Mouse (Mus musculus) stomach, embryonic 16.5 days (tissue): ENCODE results near the gene Smg7. TPM values are rescaled to one million over a fixed set of nuclear protein-coding genes. Genes with fewer than 3 reads are reported as not detected.

Experiments used
- ATAC-seq: fragments of 200-750 bp; cut with Nextera tagmentation; 2 replicates; pipeline ENCODE4 v1.8.0; 2017; ENCODE audit warnings: moderate number of reproducible peaks, moderate TSS enrichment; ENCODE audit not compliant: insufficient read depth, low FRiP score
- H3K27ac ChIP-seq: fragments of 300-500 bp; sonication (generic); 2 replicates; pipeline ENCODE4 v1.5.1; 2014; ENCODE audit warnings: low read length
- H3K27me3 ChIP-seq: fragments of 300-500 bp; sonication (generic); 2 replicates; pipeline ENCODE4 v1.6.1; 2014; ENCODE audit warnings: low read length, control low read depth, mixed read lengths; ENCODE audit not compliant: control insufficient read depth, insufficient read depth
- H3K36me3 ChIP-seq: fragments of 300-500 bp; sonication (generic); 2 replicates; pipeline ENCODE4 v1.6.1; 2014; ENCODE audit warnings: low read length; ENCODE audit not compliant: control insufficient read depth, insufficient read depth
- H3K4me1 ChIP-seq: fragments of 300-500 bp; sonication (generic); 2 replicates; pipeline ENCODE4 v1.6.1; 2014; ENCODE audit warnings: low read length, control low read depth, mixed read lengths; ENCODE audit not compliant: control insufficient read depth, insufficient read depth
- H3K4me2 ChIP-seq: fragments of 300-500 bp; sonication (generic); 2 replicates; pipeline ENCODE4 v1.6.1; 2014; ENCODE audit warnings: low read depth, low read length, mixed read lengths
- H3K4me3 ChIP-seq: fragments of 300-500 bp; sonication (generic); replicated peaks from 2 replicates; pipeline ENCODE4 v1.5.1; 2014; ENCODE audit warnings: mild to moderate bottlenecking, low read length
- H3K9ac ChIP-seq: fragments of 300-500 bp; sonication (generic); 2 replicates; pipeline ENCODE4 v1.6.1; 2014; ENCODE audit warnings: low read length
- H3K9me3 ChIP-seq: fragments of 300-500 bp; sonication (generic); replicated peaks from 2 replicates; pipeline ENCODE4 v1.6.1; 2016; ENCODE audit warnings: low read length, control low read depth; ENCODE audit not compliant: control insufficient read depth
- WGBS: fragments of 180-500 bp; shearing (Covaris S2); extraction: QIAGEN DNeasy Blood & Tissue Kit; methylation state at CpG from one replicate; pipeline ENCODE4 v1.1.7; 2014; 5-methylcytosine and 5-hydroxymethylcytosine counted together
- polyA plus RNA-seq: library from polyadenylated mRNA; unstranded; fragments of >200 nt; fragmentation: Nextera tagmentation; extraction: Ambion mirVana; gene quantifications from 2 replicates; pipeline ENCODE4 v1.2.1, GENCODE M21; 2015

The Smg7 gene
- polyA plus RNA-seq, 1 experiment from 2014 or later = 23.1 TPM

DNA sequence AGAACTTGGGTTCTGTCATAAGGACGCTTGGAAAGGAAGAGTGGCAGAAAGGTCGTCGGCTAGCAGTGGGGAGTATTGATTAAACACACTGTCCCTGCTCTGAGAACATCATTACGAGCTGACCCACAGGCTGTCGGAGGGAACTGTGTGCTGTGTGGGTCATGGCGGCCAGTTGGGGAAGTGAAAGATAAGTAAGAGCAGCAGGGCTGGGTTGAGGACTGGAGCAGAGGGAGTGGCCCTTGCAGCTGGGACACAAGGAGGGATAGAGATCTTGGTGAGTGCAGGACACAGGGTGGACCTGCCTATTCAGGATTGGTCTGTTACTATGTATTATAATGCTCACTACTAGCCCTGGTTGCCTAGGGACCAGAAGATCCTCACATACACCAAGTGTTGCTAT is 97.5 kb downstream of the Smg7 start:
- Histone ChIP-seq H3K9ac (no peak overlapping the region), H3K9me3 (no peaks in the 10 kb centered on the region), H3K4me3 (no peak overlapping the region), H3K36me3 (no peaks in the 10 kb centered on the region), H3K4me2 (no peak overlapping the region), H3K4me1 (peaks cover 8% of the 10 kb centered on the region), H3K27me3 (no peaks in the 10 kb centered on the region), H3K27ac (no peak overlapping the region)
- ATAC-seq = no peak
- 72% methylated on average over 6 of the region's 6 CpGs for WGBS

DNA sequence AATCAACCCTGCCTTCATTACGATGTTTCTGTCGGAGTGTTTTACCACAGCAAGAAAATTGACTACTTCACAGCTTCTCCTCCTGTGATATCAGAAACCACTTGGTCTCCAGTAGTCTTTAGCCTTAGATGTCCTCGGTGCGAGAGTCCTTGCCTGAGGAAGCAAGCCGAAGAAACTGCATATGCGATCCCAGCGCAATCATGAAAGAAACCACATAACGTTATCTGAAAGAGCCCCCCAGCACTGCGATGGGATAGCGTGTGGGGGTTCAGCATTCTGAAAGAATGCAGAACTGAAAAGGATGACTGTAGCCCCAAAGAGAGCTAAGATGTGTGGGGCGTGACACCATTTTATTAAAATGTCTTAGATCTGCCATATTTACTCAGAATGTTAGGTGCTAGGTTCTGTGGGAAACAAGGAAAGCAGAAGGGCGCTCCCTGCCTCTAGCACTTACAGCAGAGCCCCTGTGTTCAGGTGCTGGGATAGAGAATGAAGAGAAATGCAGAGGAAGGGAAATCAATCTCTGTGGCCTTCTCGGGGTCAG is 101.7 kb downstream of the Smg7 start:
- Histone ChIP-seq H3K4me3 (no peak overlapping the region), H3K9ac (no peak overlapping the region), H3K4me2 (no peak overlapping the region), H3K27me3 (no peaks in the 10 kb centered on the region), H3K4me1 (no peaks in the 10 kb centered on the region; the same call in 1 of the 2 replicates), H3K27ac (no peak overlapping the region), H3K36me3 (no peaks in the 10 kb centered on the region), H3K9me3 (no peaks in the 10 kb centered on the region)
- no peak for ATAC-seq
- WGBS = 77% methylated on average over 13 of the region's 13 CpGs

DNA sequence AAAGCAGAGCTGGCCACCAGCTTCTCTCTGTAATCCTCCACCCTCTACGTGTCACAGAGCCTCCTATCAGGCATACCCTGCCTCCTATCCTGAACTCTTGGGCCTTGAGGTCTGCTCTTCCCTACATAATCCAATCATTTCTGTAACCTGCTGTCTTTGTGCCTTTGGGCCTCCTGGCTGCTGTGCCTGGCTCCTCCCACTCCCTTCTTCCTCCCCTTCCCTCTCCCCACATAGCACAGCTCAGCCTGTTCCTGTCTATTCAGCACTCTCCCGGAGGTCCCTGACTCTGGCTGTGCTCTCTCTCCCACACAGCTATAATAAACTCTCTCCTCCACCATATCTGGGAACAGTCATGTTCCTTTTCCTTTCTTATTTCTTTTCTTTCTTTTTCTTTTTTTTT is 102.5 kb downstream of the Smg7 start, which contains the start of gene Ncf2:
Gene Ncf2 (plus strand): TSS at position 298 of the 400 bp plus-strand sequence.
- no peak within 1 kb of the TSS for H3K4me2 ChIP-seq
- 16% methylated on average over 2 of the region's 2 CpGs for WGBS
- no peaks in the 10 kb centered on the region for H3K36me3 ChIP-seq
- peak; percentile 89 for ATAC-seq
- no peaks in the 10 kb centered on the region for H3K27me3 ChIP-seq
- H3K4me1 ChIP-seq = no peaks in the 10 kb centered on the region; the same call in 1 of the 2 replicates
- H3K4me3 ChIP-seq = no peak within 1 kb of the TSS
- peak within 1 kb of the TSS; percentile 30; the same call in 1 of the 2 replicates for H3K27ac ChIP-seq
- no peaks in the 10 kb centered on the region for H3K9me3 ChIP-seq
- no peak within 1 kb of the TSS for H3K9ac ChIP-seq

DNA sequence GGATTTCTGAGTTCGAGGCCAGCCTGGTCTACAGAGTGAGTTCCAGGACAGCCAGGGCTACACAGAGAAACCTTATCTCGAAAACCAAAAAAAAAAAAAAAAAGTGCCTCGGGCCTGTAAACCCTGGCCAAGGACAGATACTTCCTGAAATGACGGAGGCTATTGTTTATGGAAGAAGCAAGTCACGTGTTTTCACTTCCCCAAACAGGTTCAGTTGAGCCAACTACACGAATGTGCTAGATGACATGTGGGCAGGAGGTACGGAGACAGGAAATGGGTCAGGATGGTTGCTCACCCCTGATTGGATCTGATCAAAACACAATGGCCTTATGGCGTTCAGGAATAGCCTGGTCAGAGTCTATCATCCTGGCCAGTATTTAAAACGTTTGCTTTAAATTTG is 104.3 kb downstream of the Smg7 start:
- H3K9ac ChIP-seq = no peak overlapping the region
- no peaks in the 10 kb centered on the region for H3K27me3 ChIP-seq
- ATAC-seq = no peak
- H3K4me2 ChIP-seq = no peak overlapping the region
- H3K27ac ChIP-seq = no peak overlapping the region
- no peaks in the 10 kb centered on the region for H3K36me3 ChIP-seq
- 63% methylated on average over 9 of the region's 9 CpGs for WGBS
- H3K4me1 ChIP-seq = no peaks in the 10 kb centered on the region; the same call in 1 of the 2 replicates
- no peak overlapping the region for H3K4me3 ChIP-seq
- no peaks in the 10 kb centered on the region for H3K9me3 ChIP-seq

- no peaks in the 10 kb centered on the region for H3K9me3 ChIP-seq
- H3K4me3 ChIP-seq = no peak overlapping the region
- H3K9ac ChIP-seq = no peak overlapping the region
- H3K4me2 ChIP-seq = no peak overlapping the region
- H3K27ac ChIP-seq = no peak overlapping the region
- H3K27me3 ChIP-seq = no peaks in the 10 kb centered on the region
- no peaks in the 10 kb centered on the region; the same call in 1 of the 2 replicates for H3K4me1 ChIP-seq
- H3K36me3 ChIP-seq = no peaks in the 10 kb centered on the region
- WGBS = 74% methylated on average over 8 of the region's 8 CpGs
- no peak for ATAC-seq
These were observed 105.7 kb downstream of the Smg7 start for GRCm38 (mm10) chr1:152796683-152797263.

GRCm38 (mm10) chr1:152795688-152796255 is 106.7 kb downstream of the Smg7 start:
- Histone ChIP-seq H3K27ac (no peak overlapping the region), H3K4me2 (no peak overlapping the region), H3K36me3 (no peaks in the 10 kb centered on the region), H3K9ac (no peak overlapping the region), H3K4me3 (no peak overlapping the region), H3K9me3 (no peaks in the 10 kb centered on the region), H3K27me3 (no peaks in the 10 kb centered on the region), H3K4me1 (peaks cover 2% of the 10 kb centered on the region; the same call in 1 of the 2 replicates)
- ATAC-seq = no peak
- WGBS = 57% methylated on average over 8 of the region's 8 CpGs

- no peaks in the 10 kb centered on the region for H3K36me3 ChIP-seq
- peaks cover 4% of the 10 kb centered on the region; the same call in 1 of the 2 replicates for H3K4me1 ChIP-seq
- H3K9me3 ChIP-seq = no peaks in the 10 kb centered on the region
- H3K27me3 ChIP-seq = no peaks in the 10 kb centered on the region
- WGBS = 67% methylated on average over 6 of the region's 6 CpGs
- H3K27ac ChIP-seq = no peak overlapping the region
- no peak for ATAC-seq
- no peak overlapping the region for H3K4me3 ChIP-seq
- no peak overlapping the region for H3K4me2 ChIP-seq
- H3K9ac ChIP-seq = no peak overlapping the region
These were observed 108.8 kb downstream of the Smg7 start for GRCm38 (mm10) chr1:152793495-152794130.

- Histone ChIP-seq H3K9ac (no peak overlapping the region), H3K9me3 (no peaks in the 10 kb centered on the region), H3K4me1 (peaks cover 4% of the 10 kb centered on the region; the same call in 1 of the 2 replicates), H3K36me3 (no peaks in the 10 kb centered on the region), H3K27me3 (no peaks in the 10 kb centered on the region), H3K27ac (no peak overlapping the region), H3K4me3 (no peak overlapping the region), H3K4me2 (no peak overlapping the region)
- WGBS = 67% methylated on average over 12 of the region's 12 CpGs
- ATAC-seq = no peak
These were observed 109.5 kb downstream of the Smg7 start for GRCm38 (mm10) chr1:152792736-152793494.
